Mouse (Mus musculus): Measurements from ENCODE around the gene Espl1. TPM values are rescaled to one million over a fixed set of nuclear protein-coding genes. Genes with fewer than 3 reads are reported as not detected.

Gene Espl1
- polyA plus RNA-seq (2017; shearing (Covaris generic)), result 2.7 TPM

GRCm38 (mm10) chr15:102295633-102296367 is at the start of gene Espl1:
Espl1 (plus strand) TSS chr15:102296266.

GRCm38 (mm10) chr15:102257202-102258075 is 38.6 kb upstream of the Espl1 start, which contains the start of gene Rarg:
Rarg (minus strand) TSS chr15:102257517.

GRCm38 (mm10) chr15:102270274-102270960 is 25.6 kb upstream of the Espl1 start, which contains the start of gene Gm9918:
Gm9918 (plus strand) TSS chr15:102270563.

GRCm38 (mm10) chr15:102279092-102279782 is 16.8 kb upstream of the Espl1 start, which contains the start of gene Mfsd5:
Mfsd5 (plus strand) TSS chr15:102279454.

GRCm38 (mm10) chr15:102326022-102326576 is 30.0 kb downstream of the Espl1 start, which contains the start of gene Pfdn5:
Pfdn5 (plus strand) TSS chr15:102326116.

GRCm38 (mm10) chr15:102331610-102332015 is 35.5 kb downstream of the Espl1 start, which contains the start of gene Myg1:
Myg1 (plus strand) TSS chr15:102331709.

GRCm38 (mm10) chr15:102350138-102350941 is 54.3 kb downstream of the Espl1 start, which contains the start of gene Aaas:
Aaas (minus strand) TSS chr15:102350771.

GRCm38 (mm10) chr15:102366733-102367344 is 70.8 kb downstream of the Espl1 start, which contains the start of gene Sp7:
Sp7 (minus strand) TSS chr15:102367182.

Other genes starting within 250 kb of the Espl1 start
- 154 TPM for gene Eif4b, start 222.5 kb upstream of the Espl1 start, polyA plus RNA-seq (2017; shearing (Covaris generic))
- 2.1 TPM for gene Tns2, start 195.9 kb upstream of the Espl1 start, polyA plus RNA-seq (2017; shearing (Covaris generic))
- 69.4 TPM for gene Spryd3, start 160.0 kb upstream of the Espl1 start, polyA plus RNA-seq (2017; shearing (Covaris generic))
- 0.52 TPM for gene Igfbp6, start 151.9 kb upstream of the Espl1 start, polyA plus RNA-seq (2017; shearing (Covaris generic))
- gene Soat2, start 145.7 kb upstream of the Espl1 start, polyA plus RNA-seq (2017; shearing (Covaris generic)), result 2.5 TPM
- 95.1 TPM for gene Zfp740, start 93.0 kb upstream of the Espl1 start, polyA plus RNA-seq (2017; shearing (Covaris generic))
- gene Csad, start 91.5 kb upstream of the Espl1 start, polyA plus RNA-seq (2017; shearing (Covaris generic)), result 18.1 TPM
- 979 TPM for gene Itgb7, start 64.3 kb upstream of the Espl1 start, polyA plus RNA-seq (2017; shearing (Covaris generic))
- 38.9 TPM for gene Rarg, start 38.7 kb upstream of the Espl1 start, polyA plus RNA-seq (2017; shearing (Covaris generic))
- not detected for gene Gm9918, start 25.7 kb upstream of the Espl1 start, polyA plus RNA-seq (2017; shearing (Covaris generic))
- 92.2 TPM for gene Mfsd5, start 16.8 kb upstream of the Espl1 start, polyA plus RNA-seq (2017; shearing (Covaris generic))
- gene Pfdn5, start 29.9 kb downstream of the Espl1 start, polyA plus RNA-seq (2017; shearing (Covaris generic)), result 518 TPM
- 105 TPM for gene Myg1, start 35.4 kb downstream of the Espl1 start, polyA plus RNA-seq (2017; shearing (Covaris generic))
- 57.2 TPM for gene Aaas, start 54.5 kb downstream of the Espl1 start, polyA plus RNA-seq (2017; shearing (Covaris generic))
- gene Sp7, start 70.9 kb downstream of the Espl1 start, polyA plus RNA-seq (2017; shearing (Covaris generic)), result not detected
- 16.0 TPM for gene Sp1, start 109.9 kb downstream of the Espl1 start, polyA plus RNA-seq (2017; shearing (Covaris generic))
- gene Amhr2, start 149.1 kb downstream of the Espl1 start, polyA plus RNA-seq (2017; shearing (Covaris generic)), result 0.78 TPM
- gene Prr13, start 162.8 kb downstream of the Espl1 start, polyA plus RNA-seq (2017; shearing (Covaris generic)), result 713 TPM
- 125 TPM for gene Pcbp2, start 174.3 kb downstream of the Espl1 start, polyA plus RNA-seq (2017; shearing (Covaris generic))
- not detected for gene Gm10337, start 207.5 kb downstream of the Espl1 start, polyA plus RNA-seq (2017; shearing (Covaris generic))
- 11.6 TPM for gene Map3k12, start 220.8 kb downstream of the Espl1 start, polyA plus RNA-seq (2017; shearing (Covaris generic))
- gene Tarbp2, start 221.9 kb downstream of the Espl1 start, polyA plus RNA-seq (2017; shearing (Covaris generic)), result 63.5 TPM
- 4.3 TPM for gene Npff, start 228.7 kb downstream of the Espl1 start, polyA plus RNA-seq (2017; shearing (Covaris generic))

Measured in inflammation-experienced regulatory T-cells, adult 16 weeks (primary cell).